Mouse (Mus musculus): Measurements from ENCODE around the gene F8a.
"Not testable (repeated sequence)": the region's sequence is repeated elsewhere in the genome, so short reads cannot be mapped to it uniquely, and the experiment has no call there.

GRCm38 (mm10) chrX:73191934-73192333 lies 36.2 kb upstream of the F8a start, which contains the start of gene Xlr3b:
- TF ChIP-seq POLR2A (IDR thresholded peaks at IDR 0.05; ENCODE audit: control insufficient read depth, low read depth, low read length); CTCF (IDR thresholded peaks at IDR 0.05; ENCODE audit: control insufficient read depth, insufficient read depth, insufficient replicate concordance, low read depth, low read length): not testable (repeated sequence)
